Mouse (Mus musculus) liver, embryonic 15.5 days (tissue): ENCODE measurements around the gene Galk1. TPM values are rescaled to one million over a fixed set of nuclear protein-coding genes. Genes with fewer than 3 reads are reported as not detected.

Source experiments
- ATAC-seq: fragments of 200-750 bp; cut with Nextera tagmentation; 2 replicates; pipeline ENCODE4 v1.8.0; 2017; ENCODE audit warnings: moderate number of reproducible peaks, mild to moderate bottlenecking, moderate library complexity; ENCODE audit not compliant: insufficient read depth
- H3K27ac ChIP-seq: fragments of 300-500 bp; sonication (generic); replicated peaks from 2 replicates; pipeline ENCODE4 v1.5.1; 2015; ENCODE audit warnings: mild to moderate bottlenecking, inconsistent platforms
- H3K27me3 ChIP-seq: fragments of 300-500 bp; sonication (generic); 2 replicates; pipeline ENCODE4 v1.6.1; 2015; ENCODE audit warnings: mild to moderate bottlenecking, inconsistent platforms
- H3K36me3 ChIP-seq: fragments of 300-500 bp; sonication (generic); replicated peaks from 2 replicates; pipeline ENCODE4 v1.6.1; 2015; ENCODE audit warnings: moderate library complexity, mild to moderate bottlenecking, inconsistent platforms
- H3K4me1 ChIP-seq: fragments of 300-500 bp; sonication (generic); replicated peaks from 2 replicates; pipeline ENCODE4 v1.6.1; 2015; ENCODE audit warnings: inconsistent platforms
- H3K4me2 ChIP-seq: fragments of 300-500 bp; sonication (generic); 2 replicates; pipeline ENCODE4 v1.6.1; 2015; ENCODE audit warnings: moderate library complexity, mild to moderate bottlenecking, inconsistent platforms
- H3K4me3 ChIP-seq: fragments of 300-500 bp; sonication (generic); replicated peaks from 2 replicates; pipeline ENCODE4 v1.5.1; 2015; ENCODE audit warnings: mild to moderate bottlenecking, inconsistent platforms
- H3K9ac ChIP-seq: fragments of 300-500 bp; sonication (generic); 2 replicates; pipeline ENCODE4 v1.6.1; 2015; ENCODE audit warnings: moderate library complexity, mild to moderate bottlenecking, inconsistent platforms
- H3K9me3 ChIP-seq: fragments of 300-500 bp; sonication (generic); replicated peaks from 2 replicates; pipeline ENCODE4 v1.6.1; 2016; ENCODE audit warnings: inconsistent platforms
- WGBS: fragments of 180-500 bp; shearing (Covaris S2); methylation state at CpG from one replicate; pipeline ENCODE4 v1.1.7; 2015; ENCODE audit warnings: mixed read lengths; ENCODE audit not compliant: insufficient replicate concordance; 5-methylcytosine and 5-hydroxymethylcytosine counted together
- polyA plus RNA-seq: library from polyadenylated mRNA; unstranded; fragments of >200 nt; fragmentation: Nextera tagmentation; extraction: Ambion mirVana; gene quantifications from 2 replicates; pipeline ENCODE4 v1.2.1, GENCODE M21; 2015

Gene Galk1
- polyA plus RNA-seq, result 168 and 190 TPM in 2 replicates

DNA sequence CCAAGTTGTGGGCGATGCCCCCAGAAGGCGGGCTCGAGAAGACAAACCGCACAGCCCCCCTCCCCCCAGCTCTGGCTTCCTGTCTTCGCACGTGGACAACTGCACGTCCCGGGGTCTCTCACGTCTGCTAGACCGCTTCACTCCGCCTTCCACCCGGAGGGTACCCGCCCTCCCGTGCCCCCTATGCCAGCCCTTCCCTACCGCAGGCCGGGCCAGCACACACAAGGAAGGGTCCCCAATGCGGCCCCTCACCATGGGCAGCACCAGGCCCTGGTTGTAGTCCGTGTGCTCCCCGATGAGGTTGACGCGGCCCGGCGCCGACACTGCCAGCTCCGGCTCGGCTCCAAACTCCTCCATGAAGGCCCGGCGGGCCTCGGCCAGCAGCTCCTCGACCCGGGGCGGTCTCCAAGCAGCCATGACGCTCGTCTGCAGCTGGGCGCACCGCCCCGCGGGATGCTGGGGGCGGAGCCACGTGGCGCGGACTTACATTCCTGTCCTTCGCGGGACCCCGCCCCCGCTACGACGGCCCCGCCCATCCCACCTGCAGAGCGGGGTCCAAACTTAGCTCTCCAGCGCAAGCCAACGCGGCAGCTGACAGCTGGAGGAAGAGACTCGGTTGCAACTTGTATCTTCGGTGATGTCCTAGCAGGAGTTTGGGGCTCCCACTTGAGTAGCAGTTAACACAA, at the start of gene Galk1:
TSS of gene Galk1 (minus strand) at position 458 of the 686 bp plus-strand sequence.
- Histone ChIP-seq H3K36me3 (peaks cover 27% of the 10 kb centered on the region), H3K4me1 (peaks cover 40% of the 10 kb centered on the region), H3K4me2 (peak within 1 kb of the TSS; percentile 91), H3K9me3 (no peaks in the 10 kb centered on the region), H3K4me3 (peak within 1 kb of the TSS; percentile 66), H3K27me3 (peaks cover 33% of the 10 kb centered on the region), H3K27ac (peak within 1 kb of the TSS; percentile 81), H3K9ac (peak within 1 kb of the TSS; percentile 73)
- ATAC-seq, result peak; percentile 83
- under 1% methylated on average over 55 of the region's 55 CpGs for WGBS

DNA sequence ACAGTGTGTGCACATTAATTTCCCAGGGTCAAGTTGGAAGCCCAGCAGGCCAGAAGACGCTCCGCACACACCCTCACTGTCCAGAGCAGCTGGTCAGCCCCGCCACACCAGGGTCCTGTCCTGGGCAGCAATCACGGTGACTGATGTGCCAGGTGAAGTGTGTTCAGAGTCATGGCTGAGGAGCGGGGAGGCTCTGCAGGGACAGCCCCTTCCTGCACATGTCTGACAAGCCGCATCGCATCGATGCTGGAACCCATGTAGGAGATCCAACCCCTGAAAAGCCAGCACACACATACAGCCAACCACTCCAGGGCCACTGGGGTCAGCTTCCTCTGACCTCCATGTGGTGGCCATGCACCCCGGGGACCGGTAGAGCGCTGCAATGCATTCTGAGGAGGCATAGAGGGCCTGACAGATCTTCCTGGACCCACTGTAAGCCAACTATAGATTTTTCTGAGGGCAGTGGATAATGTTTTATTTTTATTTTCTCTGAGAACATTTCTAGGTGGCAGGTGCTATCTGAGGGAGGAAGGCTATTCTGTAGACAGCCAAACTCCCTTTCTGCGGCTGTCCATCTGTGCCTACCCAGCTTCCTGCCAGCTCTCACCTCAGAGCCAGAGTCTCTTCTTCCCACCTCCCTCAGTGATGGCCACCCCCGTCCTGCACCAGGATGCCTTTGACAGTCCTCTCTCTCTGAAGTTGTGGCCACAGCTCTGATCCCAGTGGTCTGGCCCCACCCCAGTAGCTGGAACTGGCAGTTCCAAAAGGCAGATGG, 49.3 kb upstream of the Galk1 start:
- Histone ChIP-seq H3K27ac (no peak overlapping the region), H3K36me3 (peaks cover 90% of the 10 kb centered on the region), H3K4me2 (no peak overlapping the region), H3K9ac (no peak overlapping the region), H3K27me3 (no peaks in the 10 kb centered on the region), H3K4me3 (no peak overlapping the region), H3K4me1 (peaks cover 16% of the 10 kb centered on the region), H3K9me3 (no peaks in the 10 kb centered on the region)
- no peak for ATAC-seq
- WGBS, result 81% methylated on average over 13 of the region's 13 CpGs

DNA sequence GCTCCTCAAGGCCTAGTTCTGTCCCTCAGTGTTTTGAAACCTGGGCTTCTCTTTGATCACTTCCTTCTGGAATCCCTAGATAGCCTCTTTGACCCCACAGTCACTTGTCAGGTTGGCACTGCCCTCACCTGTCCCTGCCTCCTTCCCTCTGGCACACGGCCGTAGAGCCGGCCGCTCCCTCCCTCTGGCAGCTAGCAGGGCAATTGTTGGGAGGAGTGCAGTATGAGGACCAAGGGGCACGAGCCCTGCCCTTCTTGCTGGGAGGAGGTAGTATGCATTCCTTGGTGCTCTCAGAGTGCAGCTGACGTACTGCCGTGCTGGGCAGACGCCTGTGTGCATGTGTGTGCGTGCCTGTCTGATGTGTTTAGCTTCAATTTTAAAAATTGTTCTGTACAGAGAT, 48.1 kb upstream of the Galk1 start:
- no peaks in the 10 kb centered on the region for H3K27me3 ChIP-seq
- no peak overlapping the region for H3K4me2 ChIP-seq
- H3K9ac ChIP-seq, result no peak overlapping the region
- no peaks in the 10 kb centered on the region for H3K9me3 ChIP-seq
- 0 out of 2 replicates have a peak overlapping the region, but pooled peaks have one; percentile 0 for H3K27ac ChIP-seq
- peaks cover 28% of the 10 kb centered on the region for H3K4me1 ChIP-seq
- WGBS, result 86% methylated on average over 9 of the region's 9 CpGs
- peaks cover 97% of the 10 kb centered on the region for H3K36me3 ChIP-seq
- ATAC-seq, result no peak
- no peak overlapping the region for H3K4me3 ChIP-seq

DNA sequence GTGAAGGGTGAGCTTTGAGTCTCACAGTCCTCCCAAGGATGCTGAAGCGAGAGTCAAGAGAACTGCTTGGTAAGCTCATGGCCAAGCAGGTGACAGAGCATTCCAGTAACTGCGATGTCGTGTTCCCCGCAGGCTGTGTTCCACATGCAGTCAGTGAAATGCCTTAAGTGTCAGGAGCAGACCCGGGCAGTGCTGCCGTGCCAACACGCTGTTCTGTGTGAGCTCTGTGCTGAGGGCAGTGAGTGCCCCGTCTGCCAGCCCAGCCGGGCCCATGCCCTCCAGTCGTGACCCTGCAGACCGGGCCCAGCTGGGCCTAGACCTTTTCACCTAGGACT, 47.1 kb upstream of the Galk1 start:
- Histone ChIP-seq H3K9ac (no peak overlapping the region), H3K4me2 (no peak overlapping the region), H3K27me3 (no peaks in the 10 kb centered on the region), H3K4me3 (no peak overlapping the region), H3K4me1 (peaks cover 35% of the 10 kb centered on the region), H3K36me3 (peaks cover 98% of the 10 kb centered on the region), H3K27ac (no peak overlapping the region), H3K9me3 (no peaks in the 10 kb centered on the region)
- ATAC-seq, result no peak
- WGBS, result 87% methylated on average over 11 of the region's 11 CpGs

DNA sequence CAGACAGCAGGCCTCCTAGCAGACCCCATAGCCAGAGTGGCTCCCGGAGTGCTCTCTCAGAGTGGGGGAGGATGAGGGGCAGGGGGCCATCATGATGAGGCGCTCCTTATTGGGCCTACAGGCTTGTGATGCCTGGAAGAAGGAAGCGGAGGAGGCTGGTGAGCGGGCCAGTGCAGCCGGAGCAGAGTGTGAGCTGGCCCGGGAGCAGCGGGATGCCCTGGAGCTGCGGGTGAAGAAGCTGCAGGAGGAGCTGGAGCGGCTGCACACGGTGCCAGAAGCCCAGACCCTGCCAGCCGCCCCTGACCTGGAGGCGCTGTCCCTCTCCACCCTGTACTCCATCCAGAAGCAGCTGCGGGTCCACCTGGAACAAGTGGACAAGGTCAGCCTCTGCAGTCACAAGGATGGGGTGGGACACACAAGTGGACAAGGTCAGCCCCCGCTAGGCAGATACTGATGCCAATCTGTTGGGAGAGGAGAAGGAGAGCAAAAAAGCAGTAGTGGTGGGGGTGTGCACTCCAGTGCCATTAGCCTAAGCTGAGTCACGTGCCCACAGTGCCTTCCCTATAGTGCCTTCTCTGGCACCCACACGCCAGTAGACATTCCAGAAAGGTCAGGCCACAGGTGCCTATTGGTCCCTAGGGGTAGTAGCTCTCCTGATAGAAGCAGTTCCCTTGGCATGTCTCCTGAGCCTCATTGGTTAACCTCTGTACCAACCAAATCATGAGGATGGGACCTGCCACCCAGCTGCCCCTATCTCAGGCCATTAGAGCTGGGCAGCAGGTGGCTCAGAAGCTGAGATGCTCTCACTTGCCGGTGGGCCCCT, 46.6 kb upstream of the Galk1 start:
- H3K4me1 ChIP-seq, result peaks cover 36% of the 10 kb centered on the region
- H3K4me2 ChIP-seq, result no peak overlapping the region
- H3K36me3 ChIP-seq, result peaks cover 98% of the 10 kb centered on the region
- WGBS, result 84% methylated on average over 17 of the region's 17 CpGs
- no peak for ATAC-seq
- no peak overlapping the region for H3K27ac ChIP-seq
- no peak overlapping the region for H3K4me3 ChIP-seq
- H3K9me3 ChIP-seq, result no peaks in the 10 kb centered on the region
- H3K9ac ChIP-seq, result no peak overlapping the region
- no peaks in the 10 kb centered on the region for H3K27me3 ChIP-seq

DNA sequence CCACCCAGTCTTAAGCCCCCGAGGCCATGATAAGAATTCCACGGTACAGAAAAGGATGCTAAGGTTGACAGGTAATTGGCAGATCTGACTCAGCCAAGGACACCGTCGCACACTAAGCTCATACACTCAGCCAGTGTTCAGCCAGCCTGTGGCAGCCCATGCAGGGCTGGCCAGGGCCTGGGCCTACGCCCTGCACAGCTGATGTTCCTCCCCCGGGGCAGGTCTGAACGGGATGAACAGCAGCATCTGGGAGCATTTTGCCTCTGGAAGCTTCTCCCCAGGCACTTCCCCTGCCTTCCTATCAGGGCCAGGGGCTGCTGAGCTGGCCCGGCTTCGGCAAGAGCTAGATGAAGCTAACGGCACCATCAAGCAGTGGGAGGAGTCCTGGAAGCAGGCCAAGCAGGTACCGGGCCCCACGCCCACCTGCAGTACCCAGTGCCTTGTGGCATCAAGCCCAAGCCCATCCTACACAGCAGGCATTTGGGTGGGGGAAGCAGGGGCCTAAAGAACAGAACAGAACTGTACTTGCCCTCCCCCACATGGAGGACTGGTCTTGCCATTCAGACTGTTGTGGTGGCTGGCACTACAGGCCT, 45.6 kb upstream of the Galk1 start:
- 66% methylated on average over 12 of the region's 12 CpGs for WGBS
- Histone ChIP-seq H3K27ac (no peak overlapping the region), H3K27me3 (no peaks in the 10 kb centered on the region), H3K9me3 (no peaks in the 10 kb centered on the region), H3K36me3 (peaks cover 98% of the 10 kb centered on the region), H3K9ac (no peak overlapping the region), H3K4me3 (no peak overlapping the region), H3K4me1 (peaks cover 46% of the 10 kb centered on the region), H3K4me2 (peak overlapping the region; percentile 21; the same call in 1 of the 2 replicates)
- no peak for ATAC-seq

DNA sequence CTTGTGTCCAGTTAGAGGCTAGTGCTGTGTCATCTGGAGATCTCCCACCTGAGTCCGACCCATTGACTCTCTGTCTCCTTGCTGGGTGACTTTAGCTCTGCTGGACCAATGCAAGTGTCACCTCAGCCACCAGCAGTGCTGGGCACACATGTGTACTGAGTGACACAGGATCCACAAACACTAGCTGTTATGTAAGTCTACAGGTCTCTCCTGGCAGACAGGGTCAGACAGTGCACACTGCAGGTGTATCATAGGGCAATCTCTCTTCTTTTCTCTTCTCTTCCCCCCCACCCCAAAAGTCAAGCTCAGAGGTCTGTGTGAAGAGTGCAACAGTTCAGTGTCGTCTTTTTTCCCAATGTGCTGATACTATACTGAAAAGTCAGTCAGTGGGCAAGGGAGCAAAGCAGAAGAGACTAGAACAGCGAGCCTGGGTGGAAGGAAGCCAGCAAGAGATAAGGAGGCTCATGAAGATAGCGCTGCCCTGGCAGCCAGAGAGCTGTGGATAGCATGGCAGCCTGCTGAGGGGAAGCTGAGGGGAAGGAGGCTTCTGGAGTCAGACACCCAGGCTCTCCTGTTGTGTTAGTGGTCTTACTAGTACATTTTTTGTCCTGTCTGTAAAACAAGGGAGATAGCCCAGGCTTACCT, 44.8 kb upstream of the Galk1 start:
- Histone ChIP-seq H3K4me3 (no peak overlapping the region), H3K36me3 (peaks cover 98% of the 10 kb centered on the region), H3K27ac (peak overlapping the region; percentile 75), H3K27me3 (no peaks in the 10 kb centered on the region), H3K9me3 (no peaks in the 10 kb centered on the region), H3K4me1 (peaks cover 52% of the 10 kb centered on the region), H3K4me2 (peak overlapping the region; percentile 21; the same call in 1 of the 2 replicates), H3K9ac (no peak overlapping the region; the same call in 1 of the 2 replicates)
- peak; percentile 69 for ATAC-seq
- 26% methylated on average over 4 of the region's 4 CpGs for WGBS

DNA sequence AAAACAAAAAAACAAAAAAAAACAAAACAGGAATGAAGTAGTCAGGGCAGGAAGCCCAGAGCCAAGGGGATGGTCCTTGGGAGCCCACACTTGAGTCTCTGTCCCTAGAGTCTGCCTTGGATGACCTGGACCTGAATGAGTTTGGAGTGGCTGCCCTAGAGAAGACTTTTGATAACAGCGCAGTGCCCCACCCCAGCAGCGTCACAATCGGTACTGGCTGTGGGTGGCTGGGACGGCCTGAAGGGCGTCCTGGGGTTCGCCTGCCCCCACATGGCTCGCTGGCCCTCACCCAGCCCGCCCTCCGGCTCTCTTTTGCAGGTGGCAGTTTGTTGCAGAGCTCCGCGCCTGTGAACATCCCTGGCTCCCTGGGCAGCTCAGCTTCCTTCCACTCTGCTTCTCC, 43.4 kb upstream of the Galk1 start:
- Histone ChIP-seq H3K4me2 (0 out of 2 replicates have a peak overlapping the region, but pooled peaks have one; percentile 2), H3K4me3 (no peak overlapping the region), H3K9ac (no peak overlapping the region), H3K9me3 (no peaks in the 10 kb centered on the region), H3K4me1 (peaks cover 52% of the 10 kb centered on the region), H3K27me3 (no peaks in the 10 kb centered on the region), H3K27ac (no peak overlapping the region), H3K36me3 (peaks cover 98% of the 10 kb centered on the region)
- no peak for ATAC-seq
- WGBS, result 56% methylated on average over 11 of the region's 11 CpGs

DNA sequence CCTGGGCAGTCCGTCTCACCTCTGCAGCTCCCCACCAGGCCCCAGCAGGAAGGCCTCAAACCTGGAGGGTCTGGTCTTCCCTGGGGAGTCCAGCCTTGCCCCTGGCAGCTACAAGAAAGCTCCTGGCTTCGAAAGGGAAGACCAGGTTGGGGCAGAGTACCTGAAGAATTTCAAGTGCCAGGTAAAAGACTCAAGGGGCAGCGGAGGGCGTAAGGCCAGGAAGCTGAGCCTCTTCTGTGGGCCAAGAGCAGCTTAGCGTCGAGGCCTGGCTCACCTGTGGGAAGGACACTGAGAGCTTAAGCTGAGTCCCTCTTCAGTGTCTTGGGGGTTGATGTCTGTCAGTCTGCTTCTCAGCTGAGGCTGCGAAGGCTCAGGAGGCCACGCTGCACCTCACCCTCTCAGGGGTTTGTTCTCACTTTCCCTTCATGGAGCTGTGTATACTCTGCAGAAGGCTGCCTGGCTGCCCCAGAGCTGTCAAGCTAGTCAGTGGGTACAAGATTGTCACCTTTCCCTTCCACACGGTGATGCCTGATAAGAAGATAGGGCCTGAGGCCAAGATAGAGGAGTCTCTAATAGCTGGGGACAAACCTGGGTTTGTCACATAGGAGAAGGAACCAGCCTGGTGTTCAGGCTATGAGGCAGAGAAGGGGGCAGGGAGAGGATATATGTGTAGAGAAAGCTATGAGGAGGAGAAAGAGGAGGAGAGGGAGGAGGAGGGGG, 41.2 kb upstream of the Galk1 start:
- H3K27ac ChIP-seq, result no peak overlapping the region
- H3K9ac ChIP-seq, result no peak overlapping the region
- WGBS, result 71% methylated on average over 9 of the region's 9 CpGs
- ATAC-seq, result peak; percentile 47; the same call in 1 of the 2 replicates
- peaks cover 98% of the 10 kb centered on the region for H3K36me3 ChIP-seq
- H3K4me2 ChIP-seq, result no peak overlapping the region
- no peaks in the 10 kb centered on the region for H3K9me3 ChIP-seq
- H3K4me3 ChIP-seq, result no peak overlapping the region
- peaks cover 52% of the 10 kb centered on the region for H3K4me1 ChIP-seq
- H3K27me3 ChIP-seq, result no peaks in the 10 kb centered on the region

DNA sequence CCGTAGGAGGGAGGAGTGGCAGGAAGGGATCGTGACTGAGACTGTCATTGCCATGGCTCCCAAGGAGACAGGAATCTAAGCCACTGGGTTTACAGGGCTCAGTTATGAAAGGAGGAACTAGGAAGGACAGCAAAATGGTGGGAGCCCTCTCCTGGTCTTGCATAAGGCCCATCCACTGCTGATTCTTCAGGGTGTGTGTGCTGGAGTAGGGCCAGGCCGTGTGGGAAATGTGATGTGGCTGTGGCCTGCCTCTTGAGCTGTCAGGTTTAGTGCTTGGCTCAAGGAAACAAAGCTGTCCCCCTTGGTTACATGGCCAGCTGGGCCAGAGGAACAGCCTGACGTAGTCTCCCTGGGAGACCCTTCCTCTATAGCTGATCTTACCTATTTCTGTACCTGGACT, 37.7 kb upstream of the Galk1 start:
- no peaks in the 10 kb centered on the region for H3K27me3 ChIP-seq
- 86% methylated on average over 4 of the region's 4 CpGs for WGBS
- H3K36me3 ChIP-seq, result peaks cover 100% of the 10 kb centered on the region
- no peak overlapping the region for H3K27ac ChIP-seq
- no peak for ATAC-seq
- H3K4me1 ChIP-seq, result peaks cover 20% of the 10 kb centered on the region
- H3K9ac ChIP-seq, result no peak overlapping the region
- no peak overlapping the region for H3K4me2 ChIP-seq
- no peaks in the 10 kb centered on the region for H3K9me3 ChIP-seq
- no peak overlapping the region for H3K4me3 ChIP-seq
